Mouse (Mus musculus): ENCODE results near the gene Mc3r. TPM values are rescaled to one million over a fixed set of nuclear protein-coding genes. Genes with fewer than 3 reads are reported as not detected.

Gene Mc3r
- polyA plus RNA-seq, 1 experiment from 2014 or later = not detected

- no peak for ATAC-seq (replicated peaks; ENCODE audit: low FRiP score, low TSS enrichment, low read depth)
- Histone ChIP-seq H3K27me3 (replicated peaks; ENCODE audit: control insufficient read depth, insufficient read depth, low read length) (no peaks in the 10 kb centered on the region), H3K4me1 (replicated peaks; ENCODE audit: control insufficient read depth, insufficient read depth, low read length) (no peaks in the 10 kb centered on the region), H3K9ac (ENCODE audit: low read length) (no peak overlapping the region), H3K4me2 (ENCODE audit: low read length) (no peak overlapping the region), H3K36me3 (ENCODE audit: control insufficient read depth, insufficient read depth, low read length) (no peaks in the 10 kb centered on the region), H3K27ac (ENCODE audit: low read depth) (no peak overlapping the region), H3K4me3 (ENCODE audit: low read depth, low read length) (no peak overlapping the region), H3K9me3 (ENCODE audit: control insufficient read depth, low read length) (no peaks in the 10 kb centered on the region)
- DNase-seq (ENCODE audit: low spot score) = no peak
- 50% methylated on average over 4 of the region's 4 CpGs for WGBS
Measured at GRCm38 (mm10) chr2:172230126-172230525, 18.2 kb upstream of the Mc3r start.

GRCm38 (mm10) chr2:172238220-172238619 lies 10.1 kb upstream of the Mc3r start:
- DNase-seq (ENCODE audit: low spot score) = no peak
- Histone ChIP-seq H3K9ac (ENCODE audit: low read length) (no peak overlapping the region), H3K9me3 (ENCODE audit: control insufficient read depth, low read length) (no peaks in the 10 kb centered on the region), H3K4me3 (ENCODE audit: low read depth, low read length) (no peak overlapping the region), H3K36me3 (ENCODE audit: control insufficient read depth, insufficient read depth, low read length) (no peaks in the 10 kb centered on the region), H3K27ac (ENCODE audit: low read depth) (no peak overlapping the region), H3K4me2 (ENCODE audit: low read length) (no peak overlapping the region), H3K27me3 (replicated peaks; ENCODE audit: control insufficient read depth, insufficient read depth, low read length) (no peaks in the 10 kb centered on the region), H3K4me1 (replicated peaks; ENCODE audit: control insufficient read depth, insufficient read depth, low read length) (no peaks in the 10 kb centered on the region)
- ATAC-seq (replicated peaks; ENCODE audit: low FRiP score, low TSS enrichment, low read depth) = no peak
- WGBS = 85% methylated on average over 5 of the region's 5 CpGs

GRCm38 (mm10) chr2:172241031-172241430 lies 7.3 kb upstream of the Mc3r start:
- Histone ChIP-seq H3K4me1 (replicated peaks; ENCODE audit: control insufficient read depth, insufficient read depth, low read length) (no peaks in the 10 kb centered on the region), H3K27ac (ENCODE audit: low read depth) (no peak overlapping the region), H3K9me3 (ENCODE audit: control insufficient read depth, low read length) (no peaks in the 10 kb centered on the region), H3K4me2 (ENCODE audit: low read length) (no peak overlapping the region), H3K27me3 (replicated peaks; ENCODE audit: control insufficient read depth, insufficient read depth, low read length) (no peaks in the 10 kb centered on the region), H3K4me3 (ENCODE audit: low read depth, low read length) (no peak overlapping the region), H3K9ac (ENCODE audit: low read length) (no peak overlapping the region), H3K36me3 (ENCODE audit: control insufficient read depth, insufficient read depth, low read length) (no peaks in the 10 kb centered on the region)
- ATAC-seq (replicated peaks; ENCODE audit: low FRiP score, low TSS enrichment, low read depth) (no peak), DNase-seq (ENCODE audit: low spot score) (peak; percentile 87)
- 16% methylated on average over 5 of the region's 5 CpGs for WGBS

- Histone ChIP-seq H3K4me1 (replicated peaks; ENCODE audit: control insufficient read depth, insufficient read depth, low read length) (no peaks in the 10 kb centered on the region), H3K9ac (ENCODE audit: low read length) (no peak overlapping the region), H3K27ac (ENCODE audit: low read depth) (no peak overlapping the region), H3K27me3 (replicated peaks; ENCODE audit: control insufficient read depth, insufficient read depth, low read length) (peaks cover 21% of the 10 kb centered on the region), H3K4me3 (ENCODE audit: low read depth, low read length) (no peak overlapping the region), H3K9me3 (ENCODE audit: control insufficient read depth, low read length) (no peaks in the 10 kb centered on the region), H3K36me3 (ENCODE audit: control insufficient read depth, insufficient read depth, low read length) (no peaks in the 10 kb centered on the region), H3K4me2 (ENCODE audit: low read length) (no peak overlapping the region)
- ATAC-seq (replicated peaks; ENCODE audit: low FRiP score, low TSS enrichment, low read depth) = no peak
- DNase-seq (ENCODE audit: low spot score) = no peak
- WGBS = 33% methylated on average over 8 of the region's 8 CpGs
Measured at GRCm38 (mm10) chr2:172245497-172245896, 2.8 kb upstream of the Mc3r start.

GRCm38 (mm10) chr2:172249336-172249735 lies 1.0 kb downstream of the Mc3r start:
- H3K4me3 ChIP-seq (ENCODE audit: low read depth, low read length) = no peak overlapping the region
- H3K9me3 ChIP-seq (ENCODE audit: control insufficient read depth, low read length) = no peaks in the 10 kb centered on the region
- H3K27me3 ChIP-seq (replicated peaks; ENCODE audit: control insufficient read depth, insufficient read depth, low read length) = peaks cover 21% of the 10 kb centered on the region
- ATAC-seq (replicated peaks; ENCODE audit: low FRiP score, low TSS enrichment, low read depth) (no peak), DNase-seq (ENCODE audit: low spot score) (no peak)
- WGBS = 81% methylated on average over 14 of the region's 14 CpGs
- no peak overlapping the region for H3K9ac ChIP-seq (ENCODE audit: low read length)
- no peak overlapping the region for H3K4me2 ChIP-seq (ENCODE audit: low read length)
- no peaks in the 10 kb centered on the region for H3K4me1 ChIP-seq (replicated peaks; ENCODE audit: control insufficient read depth, insufficient read depth, low read length)
- no peaks in the 10 kb centered on the region for H3K36me3 ChIP-seq (ENCODE audit: control insufficient read depth, insufficient read depth, low read length)
- no peak overlapping the region for H3K27ac ChIP-seq (ENCODE audit: low read depth)

- H3K9me3 ChIP-seq (ENCODE audit: control insufficient read depth, low read length) = no peaks in the 10 kb centered on the region
- H3K9ac ChIP-seq (ENCODE audit: low read length) = no peak overlapping the region
- DNase-seq (ENCODE audit: low spot score) = no peak
- no peaks in the 10 kb centered on the region for H3K36me3 ChIP-seq (ENCODE audit: control insufficient read depth, insufficient read depth, low read length)
- no peak for ATAC-seq (replicated peaks; ENCODE audit: low FRiP score, low TSS enrichment, low read depth)
- no peak overlapping the region for H3K4me2 ChIP-seq (ENCODE audit: low read length)
- H3K27ac ChIP-seq (ENCODE audit: low read depth) = no peak overlapping the region
- H3K4me1 ChIP-seq (replicated peaks; ENCODE audit: control insufficient read depth, insufficient read depth, low read length) = 0 out of 2 replicates have a peak, but pooled peaks cover 2% of the 10 kb centered on the region
- no peak overlapping the region for H3K4me3 ChIP-seq (ENCODE audit: low read depth, low read length)
- no peaks in the 10 kb centered on the region for H3K27me3 ChIP-seq (replicated peaks; ENCODE audit: control insufficient read depth, insufficient read depth, low read length)
- 78% methylated on average over 6 of the region's 6 CpGs for WGBS
Measured at GRCm38 (mm10) chr2:172256418-172256817, 8.1 kb downstream of the Mc3r start.

GRCm38 (mm10) chr2:172256956-172257355 lies 8.7 kb downstream of the Mc3r start:
- no peaks in the 10 kb centered on the region for H3K36me3 ChIP-seq (ENCODE audit: control insufficient read depth, insufficient read depth, low read length)
- ATAC-seq (replicated peaks; ENCODE audit: low FRiP score, low TSS enrichment, low read depth) (no peak), DNase-seq (ENCODE audit: low spot score) (no peak)
- 76% methylated on average over 5 of the region's 5 CpGs for WGBS
- no peak overlapping the region for H3K4me3 ChIP-seq (ENCODE audit: low read depth, low read length)
- no peak overlapping the region for H3K4me2 ChIP-seq (ENCODE audit: low read length)
- H3K27me3 ChIP-seq (replicated peaks; ENCODE audit: control insufficient read depth, insufficient read depth, low read length) = no peaks in the 10 kb centered on the region
- H3K9ac ChIP-seq (ENCODE audit: low read length) = no peak overlapping the region
- no peak overlapping the region for H3K27ac ChIP-seq (ENCODE audit: low read depth)
- no peaks in the 10 kb centered on the region for H3K9me3 ChIP-seq (ENCODE audit: control insufficient read depth, low read length)
- 0 out of 2 replicates have a peak, but pooled peaks cover 2% of the 10 kb centered on the region for H3K4me1 ChIP-seq (replicated peaks; ENCODE audit: control insufficient read depth, insufficient read depth, low read length)

GRCm38 (mm10) chr2:172257471-172258065 lies 9.3 kb downstream of the Mc3r start:
- Histone ChIP-seq H3K9ac (ENCODE audit: low read length) (no peak overlapping the region), H3K9me3 (ENCODE audit: control insufficient read depth, low read length) (no peaks in the 10 kb centered on the region), H3K4me2 (ENCODE audit: low read length) (no peak overlapping the region), H3K27ac (ENCODE audit: low read depth) (no peak overlapping the region), H3K4me1 (replicated peaks; ENCODE audit: control insufficient read depth, insufficient read depth, low read length) (0 out of 2 replicates have a peak, but pooled peaks cover 2% of the 10 kb centered on the region), H3K36me3 (ENCODE audit: control insufficient read depth, insufficient read depth, low read length) (no peaks in the 10 kb centered on the region), H3K4me3 (ENCODE audit: low read depth, low read length) (no peak overlapping the region), H3K27me3 (replicated peaks; ENCODE audit: control insufficient read depth, insufficient read depth, low read length) (no peaks in the 10 kb centered on the region)
- ATAC-seq (replicated peaks; ENCODE audit: low FRiP score, low TSS enrichment, low read depth) = no peak
- DNase-seq (ENCODE audit: low spot score) = no peak
- WGBS = 30% methylated on average over 12 of the region's 12 CpGs

GRCm38 (mm10) chr2:172260064-172260463 lies 11.8 kb downstream of the Mc3r start:
- H3K4me1 ChIP-seq (replicated peaks; ENCODE audit: control insufficient read depth, insufficient read depth, low read length) = 0 out of 2 replicates have a peak, but pooled peaks cover 2% of the 10 kb centered on the region
- no peak for DNase-seq (ENCODE audit: low spot score)
- H3K4me3 ChIP-seq (ENCODE audit: low read depth, low read length) = no peak overlapping the region
- no peaks in the 10 kb centered on the region for H3K27me3 ChIP-seq (replicated peaks; ENCODE audit: control insufficient read depth, insufficient read depth, low read length)
- 68% methylated on average over 5 of the region's 5 CpGs for WGBS
- no peak for ATAC-seq (replicated peaks; ENCODE audit: low FRiP score, low TSS enrichment, low read depth)
- H3K36me3 ChIP-seq (ENCODE audit: control insufficient read depth, insufficient read depth, low read length) = no peaks in the 10 kb centered on the region
- H3K9me3 ChIP-seq (ENCODE audit: control insufficient read depth, low read length) = no peaks in the 10 kb centered on the region
- no peak overlapping the region for H3K4me2 ChIP-seq (ENCODE audit: low read length)
- no peak overlapping the region for H3K9ac ChIP-seq (ENCODE audit: low read length)
- H3K27ac ChIP-seq (ENCODE audit: low read depth) = no peak overlapping the region

Measured in intestine, embryonic 14.5 days (tissue).